Mouse (Mus musculus): ENCODE measurements around the gene Aars2. TPM values are rescaled to one million over a fixed set of nuclear protein-coding genes. Genes with fewer than 3 reads are reported as not detected.

The Aars2 gene
- polyA plus RNA-seq (2017; shearing (Covaris generic)) = 1 to 10 TPM; 2.2 to 2.7 (median 2.3) TPM

DNA sequence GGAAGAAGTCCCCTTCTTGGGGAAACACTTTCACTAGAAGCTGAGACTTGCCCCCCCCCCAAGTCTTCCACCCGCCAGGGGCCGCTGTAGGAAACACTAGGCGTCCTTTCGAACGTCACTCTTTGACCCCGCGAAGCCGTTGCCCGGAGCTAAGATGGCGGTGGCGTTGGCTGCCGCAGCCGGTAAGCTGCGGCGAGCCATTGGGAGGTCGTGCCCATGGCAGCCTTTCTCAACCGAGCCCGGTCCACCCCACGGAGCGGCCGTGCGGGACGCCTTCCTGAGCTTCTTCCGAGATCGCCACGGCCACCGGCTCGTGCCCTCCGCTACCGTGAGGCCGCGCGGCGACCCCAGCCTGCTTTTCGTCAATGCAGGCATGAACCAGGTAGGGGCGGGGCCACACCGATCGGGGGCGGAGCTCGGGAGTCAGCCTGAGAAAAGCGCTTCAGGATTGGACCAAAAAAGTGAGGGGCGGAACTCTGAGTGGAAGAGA, at the start of gene Aars2:
Gene Aars2 (plus strand): TSS at position 142 of the 490 bp plus-strand sequence.
- ATAC-seq = peak; percentile 93

DNA sequence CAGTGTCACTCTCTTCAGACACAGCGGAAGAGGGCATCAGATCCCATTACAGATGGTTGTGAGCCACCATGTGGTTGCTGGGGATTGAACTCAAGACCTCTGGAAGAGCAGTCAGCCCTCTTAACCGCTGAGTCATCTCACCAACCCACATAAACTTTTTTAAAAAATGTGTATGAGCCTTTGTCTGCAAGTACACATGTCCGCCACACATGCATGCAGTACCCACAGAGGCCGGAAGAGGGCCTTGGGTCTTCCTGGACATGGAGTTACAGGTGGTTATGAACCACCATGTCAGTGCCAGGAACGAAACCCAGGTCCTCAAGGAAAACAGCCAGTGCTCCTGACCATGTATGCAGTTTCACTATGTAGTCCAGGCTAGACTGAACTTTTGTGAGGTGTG, 49.2 kb upstream of the Aars2 start:
- no peak for ATAC-seq

DNA sequence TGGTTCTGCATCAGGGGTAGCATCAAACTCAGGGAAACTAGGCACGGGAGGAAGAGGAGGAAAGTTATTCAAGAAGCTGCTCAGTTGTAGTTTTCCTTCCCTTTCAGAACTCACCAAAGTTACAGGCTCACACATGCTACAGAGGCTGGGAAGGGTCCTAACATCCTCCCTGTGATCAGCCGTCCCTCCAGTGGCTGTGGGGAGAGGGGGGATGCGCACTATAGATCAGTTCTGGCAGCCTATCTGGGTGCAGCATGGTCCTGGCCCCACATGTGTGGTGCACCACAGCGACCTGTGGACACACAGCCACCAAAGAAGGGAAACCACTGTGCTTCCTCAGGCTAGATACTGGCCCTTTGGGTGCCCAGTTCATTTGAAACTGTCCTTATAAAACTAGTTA, 48.1 kb upstream of the Aars2 start:
- no peak for ATAC-seq

DNA sequence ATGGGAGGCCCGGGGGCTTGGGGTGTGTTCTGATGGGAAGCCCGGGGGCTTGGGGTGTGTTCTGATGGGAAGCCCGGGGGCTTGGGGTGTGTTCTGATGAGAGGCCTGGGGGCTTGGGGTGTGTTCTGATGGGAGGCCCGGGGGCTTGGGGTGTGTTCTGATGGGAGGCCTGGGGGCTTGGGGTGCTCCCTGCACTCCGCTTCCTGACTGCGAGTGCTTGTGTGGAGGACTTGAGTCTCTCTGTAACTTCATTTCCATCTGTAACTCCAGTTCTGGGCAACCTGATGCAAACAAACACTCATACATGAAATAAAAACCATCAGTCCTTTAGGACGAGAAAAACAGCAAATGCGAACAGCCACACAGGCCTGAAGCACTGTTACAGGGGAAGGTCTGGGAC, 47.6 kb upstream of the Aars2 start:
- no peak for ATAC-seq

DNA sequence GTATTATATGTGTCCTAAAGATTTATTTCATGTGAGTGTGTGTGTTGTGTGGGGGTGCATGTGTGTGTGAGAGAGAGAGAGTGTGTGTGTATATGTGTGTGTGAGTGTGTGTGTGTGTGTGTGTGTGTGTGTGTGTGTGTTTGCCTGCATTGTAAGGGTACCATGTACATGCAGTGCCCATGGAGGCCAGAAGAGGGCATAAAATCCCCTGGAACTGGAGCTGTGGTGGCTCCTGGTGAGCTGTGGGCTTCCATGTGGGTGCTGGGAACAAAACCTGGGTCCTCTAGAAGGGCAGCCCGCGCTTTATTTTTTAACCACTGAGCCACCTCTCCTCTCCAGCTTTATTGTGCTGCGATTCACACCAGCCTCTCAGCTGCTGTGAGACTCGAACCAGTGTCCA, 44.1 kb upstream of the Aars2 start:
- ATAC-seq = no peak

DNA sequence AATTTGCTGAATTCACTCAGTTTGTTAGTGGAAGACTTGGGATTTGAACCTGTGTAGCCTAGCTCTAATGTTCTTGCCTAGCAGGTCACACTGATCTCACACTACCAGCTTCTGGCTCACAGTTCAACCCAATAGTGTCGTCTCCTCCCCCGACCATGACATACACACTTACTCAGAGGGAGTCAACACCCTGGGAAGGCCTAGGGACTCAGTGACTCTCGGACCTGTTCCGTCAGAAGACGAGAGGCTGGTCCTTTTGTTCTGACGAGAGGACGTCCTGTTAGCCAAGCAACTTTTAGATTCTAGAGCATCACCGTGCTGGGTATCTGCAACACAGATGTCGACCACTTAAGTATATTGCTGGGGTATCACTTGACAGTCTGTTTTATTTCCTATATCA, 42.4 kb upstream of the Aars2 start:
- no peak for ATAC-seq

DNA sequence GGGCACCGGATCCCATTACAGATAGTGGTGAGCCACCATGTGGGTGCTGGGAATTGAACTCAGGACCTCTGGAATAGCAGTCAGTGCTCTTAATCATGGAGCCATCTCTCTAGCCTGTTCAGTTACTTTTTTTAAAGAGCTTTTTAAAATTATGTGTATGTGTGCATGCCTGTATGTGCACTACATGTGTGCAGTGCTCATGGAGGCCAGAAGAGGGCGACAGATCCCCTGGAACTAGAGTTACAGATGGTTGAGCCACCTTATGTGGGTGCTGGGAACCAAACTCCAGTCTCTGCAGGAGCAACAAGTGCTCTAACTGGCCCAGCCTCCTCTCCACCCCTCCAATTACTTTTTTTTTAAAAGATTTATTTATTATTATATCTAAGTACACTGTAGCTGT, 39.9 kb upstream of the Aars2 start:
- no peak for ATAC-seq

DNA sequence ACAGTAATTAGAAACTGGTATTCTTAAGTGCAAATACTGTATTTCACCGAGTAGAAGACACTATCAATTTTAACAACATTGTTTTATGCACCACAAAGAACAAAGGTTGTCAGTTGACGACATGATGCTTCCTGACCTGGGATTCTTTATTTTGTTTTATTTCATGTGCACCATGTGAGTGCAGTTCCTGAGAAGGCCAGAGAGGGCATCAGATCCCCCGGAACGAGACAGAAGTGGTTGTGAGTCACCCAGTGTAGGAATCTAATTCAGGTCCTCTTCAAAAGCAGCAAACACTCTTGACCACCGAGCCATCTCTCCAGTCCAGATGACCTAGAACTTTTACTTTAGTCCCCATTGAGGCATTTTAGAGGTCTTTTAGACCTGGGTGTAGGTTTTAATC, 38.3 kb upstream of the Aars2 start:
- ATAC-seq = no peak

DNA sequence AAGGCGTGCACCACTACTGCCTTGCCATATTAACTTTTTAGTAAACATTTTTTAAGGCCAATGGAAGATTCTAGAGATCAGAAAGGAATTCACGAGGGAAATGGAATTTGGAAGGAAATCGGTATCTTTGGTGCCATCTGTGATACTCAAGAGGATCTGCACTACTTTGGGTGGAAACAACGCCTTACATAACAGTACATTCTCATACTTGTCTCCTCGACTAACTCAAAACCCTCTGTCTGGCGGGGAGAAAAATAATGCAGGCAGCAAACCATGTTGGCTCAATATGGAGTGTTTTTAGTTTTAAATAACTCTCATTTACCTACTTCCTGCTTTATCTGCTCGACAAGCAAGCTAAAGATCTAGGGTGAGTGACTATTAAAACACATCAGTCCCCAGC, 35.9 kb upstream of the Aars2 start:
- no peak for ATAC-seq

DNA sequence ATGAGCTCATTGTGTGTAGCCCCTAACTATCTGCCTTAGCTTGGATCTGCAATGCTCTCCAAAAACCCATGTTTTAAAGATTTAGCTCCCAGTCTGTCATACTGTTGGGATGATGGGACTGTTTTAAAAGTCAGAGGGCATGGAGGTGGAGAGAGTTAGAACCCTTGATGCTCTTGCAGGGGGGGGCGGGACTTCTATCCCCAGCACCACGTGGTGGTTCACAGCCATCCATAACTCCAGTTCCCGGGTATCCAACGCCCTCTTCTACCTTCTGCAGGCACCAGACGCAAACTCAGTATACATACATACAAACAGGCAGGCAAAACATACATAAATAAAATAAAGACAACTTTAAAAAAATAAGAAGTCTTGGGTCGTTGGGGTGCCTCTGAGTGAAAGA, 33.0 kb upstream of the Aars2 start:
- ATAC-seq = no peak

DNA sequence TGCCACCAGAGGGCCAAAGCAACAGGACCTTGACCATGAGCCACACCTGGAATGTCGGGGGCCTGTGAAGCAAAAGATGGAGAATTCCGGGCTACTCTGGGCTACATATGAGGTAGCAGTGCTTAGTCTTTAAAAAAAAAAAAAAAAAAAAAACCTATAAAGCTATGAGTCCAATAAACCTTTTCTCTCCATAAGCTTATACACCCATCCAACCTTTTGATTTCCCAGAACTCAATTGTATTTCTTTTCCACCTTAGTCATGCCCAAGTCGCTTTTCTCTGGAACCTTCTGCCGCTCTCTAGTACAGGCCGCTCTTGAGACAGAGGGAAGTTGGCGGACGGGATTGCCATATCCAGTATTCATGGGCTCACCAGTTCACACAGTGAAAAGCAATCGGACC, 32.5 kb upstream of the Aars2 start:
- ATAC-seq = no peak

DNA sequence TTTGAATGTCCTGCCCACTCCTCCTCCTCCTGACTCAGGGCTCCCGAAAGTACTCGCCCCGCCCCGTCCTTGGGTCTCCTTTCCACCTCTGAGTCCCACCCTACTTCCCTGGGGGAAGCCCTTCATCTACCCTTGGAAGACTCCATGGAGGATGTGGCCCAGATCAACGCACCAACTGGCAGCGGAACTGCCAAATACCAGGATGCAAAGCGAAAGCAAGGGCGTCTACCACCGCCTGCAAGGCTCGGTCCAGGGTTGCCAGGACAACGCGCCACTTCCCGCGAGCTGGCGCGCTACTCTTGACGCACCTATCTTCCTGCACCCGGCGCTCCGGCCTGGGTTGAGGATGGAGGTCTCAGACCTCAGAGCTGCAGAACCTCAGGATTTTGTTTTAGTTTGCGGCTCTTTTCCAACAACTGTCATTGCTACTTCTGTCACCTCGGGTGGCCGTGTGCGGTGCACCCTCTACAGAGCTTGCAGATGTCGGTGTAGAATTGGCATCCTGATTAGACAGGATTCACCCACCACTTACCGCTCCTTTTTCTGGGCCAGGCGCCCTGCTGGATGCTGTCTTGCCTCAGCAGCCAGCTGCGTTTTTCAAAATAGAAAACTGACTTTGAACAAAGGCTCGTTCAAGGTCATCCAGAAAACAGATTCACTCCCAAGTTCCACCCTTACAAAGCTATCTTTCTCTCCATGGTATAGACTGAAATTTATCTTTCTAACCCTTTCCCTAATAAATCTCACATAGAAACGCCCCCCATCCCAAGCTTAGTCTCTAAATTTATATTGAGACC, 31.8 kb upstream of the Aars2 start, which contains the start of gene Spats1:
Gene Spats1 (minus strand): TSS at position 747 of the 797 bp plus-strand sequence.
- ATAC-seq = peak; percentile 94

DNA sequence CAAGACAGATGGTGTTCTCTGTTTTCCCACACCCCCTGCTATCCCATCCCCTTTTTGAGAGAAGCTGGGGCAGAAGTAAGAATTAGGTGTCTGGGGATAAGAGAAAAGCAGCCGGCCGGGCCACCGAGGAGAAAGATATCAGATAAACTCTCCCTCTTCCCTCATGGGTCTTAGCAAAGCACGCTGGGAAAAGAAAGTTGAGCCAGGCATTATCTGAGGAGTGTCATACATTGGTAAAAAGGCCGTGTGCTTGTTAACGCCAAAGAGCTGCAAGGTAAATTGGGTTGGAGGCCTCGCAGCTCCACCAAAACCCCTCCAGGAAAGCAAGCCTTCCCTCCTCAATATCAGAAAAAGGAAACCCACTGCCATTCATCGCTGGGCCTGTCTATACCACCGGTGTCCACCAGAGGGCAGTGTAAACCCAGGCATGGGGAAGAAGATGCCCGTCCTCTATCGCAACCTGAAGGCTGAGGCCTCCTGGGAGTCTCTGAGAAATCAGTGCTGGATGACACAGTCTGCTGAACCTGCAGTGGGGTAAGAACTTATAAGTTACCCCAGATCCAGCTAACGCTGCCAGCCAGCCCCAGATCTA, 28.3 kb upstream of the Aars2 start:
- peak; percentile 59 for ATAC-seq

DNA sequence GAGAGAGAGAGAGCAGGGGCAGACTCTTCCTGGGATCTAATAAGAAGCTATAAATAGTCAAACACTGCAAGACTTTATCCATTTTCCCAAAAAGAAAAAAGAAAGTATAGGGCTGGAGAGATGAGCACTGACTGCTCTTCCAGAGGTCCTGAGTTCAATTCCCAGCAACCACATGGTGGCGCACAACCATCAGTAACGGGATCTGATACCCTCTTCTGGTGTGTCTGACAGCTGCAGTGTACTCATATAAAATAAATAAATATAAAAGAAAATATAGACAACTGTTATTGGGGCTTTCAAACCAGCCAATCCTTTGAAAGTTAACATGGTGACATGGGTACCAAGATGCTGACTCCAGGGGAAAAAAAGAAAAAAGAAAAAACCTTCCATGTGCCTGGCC, 26.2 kb upstream of the Aars2 start:
- no peak for ATAC-seq

DNA sequence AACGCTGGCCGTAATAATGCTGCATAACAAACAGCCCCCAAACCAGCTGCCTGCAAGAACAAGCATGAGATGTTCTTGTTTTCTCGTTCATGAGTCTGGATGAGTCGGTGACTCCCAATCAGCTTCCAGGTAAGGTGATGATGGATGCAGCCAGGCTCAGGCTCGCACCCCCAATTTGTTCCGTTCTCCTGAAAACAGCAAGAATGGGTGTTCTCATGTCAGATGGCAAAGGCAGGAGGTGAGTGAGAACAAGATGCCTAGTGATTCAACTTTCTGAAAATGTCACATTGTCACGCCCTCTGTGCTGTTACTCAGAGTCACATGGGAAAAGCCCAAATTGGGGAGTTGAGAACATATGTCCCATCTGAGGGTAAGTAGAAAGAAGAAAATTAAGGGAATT, 21.1 kb upstream of the Aars2 start:
- no peak for ATAC-seq

DNA sequence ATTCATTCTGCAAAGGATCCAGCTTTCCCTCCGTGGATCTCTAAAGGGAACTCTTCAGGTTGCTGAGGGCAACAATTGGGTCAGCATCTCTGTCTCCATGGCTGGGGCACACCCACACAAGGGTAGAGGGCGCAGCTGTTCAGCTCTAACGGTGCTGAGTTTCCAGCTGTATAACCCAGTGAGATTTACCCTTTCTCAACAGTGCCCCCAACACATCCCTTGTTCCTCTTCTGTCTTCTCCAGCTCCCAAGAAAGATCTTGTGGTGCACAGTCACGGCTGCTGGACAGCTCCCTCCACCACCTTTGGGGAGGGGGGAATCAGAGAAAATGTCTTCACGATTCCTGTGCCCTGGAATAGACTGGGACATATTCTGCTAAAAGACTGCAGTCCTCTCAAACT, 19.4 kb upstream of the Aars2 start:
- ATAC-seq = no peak

DNA sequence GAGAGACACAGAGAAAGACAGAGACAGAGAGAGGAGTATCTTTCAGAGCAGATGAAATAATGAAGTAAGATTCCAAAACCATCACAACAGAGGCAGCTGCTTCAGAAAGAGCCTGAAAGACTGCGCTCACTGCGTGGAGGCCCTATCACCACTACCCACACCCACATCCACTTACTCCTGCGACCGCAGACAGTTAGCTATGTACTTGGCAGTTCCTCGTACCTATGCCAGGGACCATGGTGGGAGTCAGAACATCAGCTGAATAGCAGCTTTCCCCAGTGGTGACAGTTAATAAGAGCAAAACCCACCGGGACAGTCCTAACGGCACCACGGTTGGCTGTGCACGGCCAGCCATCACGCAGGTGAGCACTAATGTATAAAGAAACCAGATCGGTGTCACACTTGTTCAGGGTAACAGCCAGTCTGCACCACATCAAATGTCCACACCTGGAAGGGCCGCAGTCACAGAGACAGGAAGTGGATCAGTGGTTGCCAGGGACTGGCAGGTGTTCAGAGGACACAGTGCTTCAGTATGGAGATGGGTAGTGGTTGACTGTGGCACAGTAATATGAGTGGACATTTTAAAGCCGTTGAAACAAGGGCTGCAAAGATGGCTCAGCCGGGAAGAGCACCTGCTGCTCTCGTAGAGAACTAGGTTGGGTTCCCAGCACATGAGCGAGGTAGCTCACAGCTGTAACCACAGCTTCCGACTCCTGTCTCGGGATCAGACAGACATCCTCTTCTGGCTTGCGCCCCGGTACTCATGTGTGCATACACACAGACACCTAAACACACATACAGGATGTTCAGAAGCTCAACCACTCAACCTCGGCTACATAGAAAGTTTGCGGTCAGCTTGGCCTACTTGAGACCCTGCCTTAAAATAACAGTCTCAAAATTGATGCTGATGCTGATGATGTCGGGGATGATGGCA, 18.1 kb upstream of the Aars2 start:
- ATAC-seq = peak; percentile 87

DNA sequence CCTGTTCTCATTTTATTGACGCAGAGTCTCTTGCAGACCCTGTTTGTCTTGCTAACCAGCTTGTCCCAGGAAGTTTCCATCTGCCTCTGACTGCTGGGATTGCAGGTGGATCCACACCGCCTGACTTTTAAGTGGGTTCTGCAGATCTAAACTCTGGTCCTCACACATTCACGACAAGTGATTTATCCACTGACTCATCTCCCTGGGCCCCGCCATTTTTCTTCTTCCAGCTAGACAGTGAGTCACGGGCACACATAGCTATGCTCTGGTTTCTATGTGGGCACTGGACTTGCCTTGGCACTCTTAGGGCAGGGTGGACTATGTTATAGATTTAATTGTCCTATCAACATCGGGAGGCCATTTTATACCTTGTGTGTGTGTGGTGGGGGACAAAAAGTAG, 16.9 kb upstream of the Aars2 start:
- ATAC-seq = no peak

DNA sequence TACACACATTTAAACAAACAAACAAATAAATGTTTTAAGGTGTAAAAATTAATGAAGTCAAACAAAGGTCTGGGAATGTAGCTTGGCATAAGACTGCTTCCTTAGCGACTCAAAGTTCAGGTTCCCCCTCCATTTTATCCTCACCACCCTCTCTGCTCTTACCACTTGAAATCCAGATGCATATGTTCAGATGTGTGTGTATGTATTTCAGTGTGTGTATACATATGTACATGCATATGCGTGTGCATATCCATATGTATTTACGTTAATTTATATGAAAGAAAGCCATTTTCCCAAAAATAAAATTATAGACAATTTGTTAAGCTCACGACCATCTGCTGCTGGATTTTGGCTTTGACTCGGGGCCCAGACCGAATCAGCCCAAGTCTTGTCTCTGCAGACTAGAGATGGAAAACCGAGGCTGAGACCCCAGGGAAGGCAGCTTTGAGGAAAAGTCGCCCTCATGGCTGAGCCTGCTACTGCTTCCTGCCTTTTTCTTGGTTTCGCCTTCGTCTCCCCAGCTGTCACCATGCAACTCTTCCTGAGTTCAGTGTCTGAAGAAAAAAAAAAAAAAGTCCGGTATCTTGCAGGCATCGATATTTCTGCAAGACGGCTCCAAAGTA, 16.0 kb upstream of the Aars2 start:
- ATAC-seq = no peak

DNA sequence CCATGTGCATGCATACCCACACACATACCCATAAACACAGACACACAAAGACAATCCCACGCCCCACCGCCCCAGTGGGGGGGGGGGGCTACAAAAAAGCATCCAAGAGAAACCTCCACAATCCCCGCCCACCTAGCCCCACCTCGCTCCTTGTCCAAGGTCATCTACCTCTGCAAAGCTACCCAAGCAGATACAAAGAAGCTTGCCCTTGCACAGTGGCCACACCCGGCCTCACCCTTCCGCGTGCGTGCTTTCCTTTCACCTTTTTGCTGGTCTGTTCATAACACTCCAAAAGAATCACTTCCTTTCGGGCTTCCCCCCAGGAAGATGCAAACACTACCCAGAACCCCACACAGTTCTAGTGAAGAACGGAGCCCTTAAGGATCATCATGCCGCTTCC, 11.2 kb upstream of the Aars2 start:
- no peak for ATAC-seq

DNA sequence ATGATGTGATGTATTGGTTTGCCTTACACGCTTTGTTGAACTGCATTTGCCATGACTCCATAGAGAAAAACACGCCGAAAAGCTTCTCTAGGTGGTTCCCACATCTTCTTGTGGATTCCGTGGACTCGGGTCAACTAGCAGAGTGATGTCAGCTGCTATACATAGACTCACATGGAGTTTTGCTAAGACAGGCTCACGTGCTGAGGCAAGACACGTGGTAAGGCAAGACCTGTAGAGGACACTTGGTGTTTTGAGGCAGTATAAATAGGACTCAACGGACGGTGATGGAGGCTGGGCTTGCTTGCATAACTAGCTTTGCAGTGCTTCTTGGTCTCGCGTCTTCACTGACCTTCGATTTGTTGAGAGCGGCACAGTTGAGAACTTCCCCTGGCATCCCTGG, 8.2 kb upstream of the Aars2 start:
- no peak for ATAC-seq

DNA sequence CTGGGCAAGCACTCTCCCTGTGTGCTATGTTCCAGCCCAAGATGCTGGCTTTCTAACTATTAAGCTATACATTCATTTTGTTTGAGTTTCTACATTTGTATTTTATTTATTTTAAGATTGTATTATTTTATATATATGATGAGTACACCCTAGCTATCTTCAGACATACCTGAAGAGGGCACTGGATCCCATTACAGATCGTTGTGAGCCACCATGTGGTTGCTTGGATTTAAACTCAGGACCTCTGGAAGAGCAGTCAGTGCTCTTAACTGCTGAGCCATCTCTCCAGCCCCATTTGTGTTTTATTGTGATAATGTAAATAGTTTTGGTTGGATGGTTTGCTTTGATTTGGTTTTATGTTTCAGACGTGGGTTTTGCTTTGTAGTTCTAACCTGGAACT, 7.1 kb upstream of the Aars2 start:
- ATAC-seq = no peak

DNA sequence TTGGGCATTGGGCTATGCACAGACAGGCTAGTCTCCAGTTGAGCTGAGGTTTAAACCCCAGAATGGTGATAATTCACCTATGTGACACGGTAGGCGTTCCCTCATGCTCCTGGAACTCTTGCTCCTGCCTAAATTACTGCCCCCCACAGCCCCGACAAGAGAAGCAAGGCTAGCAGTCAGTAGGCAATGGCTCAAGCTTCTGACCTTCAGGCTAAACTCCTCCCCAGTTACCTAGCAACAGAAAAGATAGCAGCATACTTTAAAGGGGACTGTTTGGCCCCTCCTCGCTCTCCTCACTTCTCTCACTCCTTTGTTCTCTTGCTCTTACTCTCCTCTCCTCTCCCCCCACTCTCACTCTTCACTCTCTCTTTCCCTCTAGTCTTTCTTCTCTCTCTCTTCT, 5.7 kb upstream of the Aars2 start:
- ATAC-seq = no peak

Data from inflammation-experienced regulatory T-cells, adult 6 months (primary cell).